Mouse (Mus musculus) ES-Bruce4 (cell line): ENCODE data around the gene D430041D05Rik. TPM values are rescaled to one million over a fixed set of nuclear protein-coding genes. Genes with fewer than 3 reads are reported as not detected.
A peak's percentile ranks its signal among the peaks of the same experiment; 100 is the strongest.

Experiments used
- H3K27ac ChIP-seq: 2 replicates; pipeline ENCODE4 v1.5.1; 2012; ENCODE audit warnings: low read length, inconsistent platforms; ENCODE audit not compliant: insufficient read depth
- H3K27me3 ChIP-seq: 2 replicates; pipeline ENCODE4 v1.6.1; 2012; ENCODE audit warnings: mild to moderate bottlenecking, low read length, inconsistent platforms; ENCODE audit not compliant: control insufficient read depth, poor library complexity, insufficient read depth, severe bottlenecking
- H3K36me3 ChIP-seq: 2 replicates; pipeline ENCODE4 v1.6.1; 2012; ENCODE audit warnings: inconsistent platforms, mild to moderate bottlenecking, low read length, moderate library complexity; ENCODE audit not compliant: control insufficient read depth, poor library complexity, insufficient read depth, severe bottlenecking
- H3K4me1 ChIP-seq: one replicate; pipeline ENCODE4 v1.8.1; 2011; ENCODE audit warnings: low read length; ENCODE audit not compliant: control insufficient read depth, insufficient read depth
- H3K4me3 ChIP-seq: 2 replicates; pipeline ENCODE4 v1.5.1; 2011; ENCODE audit warnings: low read depth, mild to moderate bottlenecking, low read length
- H3K9ac ChIP-seq: 2 replicates; pipeline ENCODE4 v1.6.1; 2012; ENCODE audit warnings: low read depth, mild to moderate bottlenecking, inconsistent platforms; ENCODE audit not compliant: poor library complexity, severe bottlenecking
- H3K9me3 ChIP-seq: replicated peaks from 2 replicates; pipeline ENCODE4 v1.6.1; 2012; ENCODE audit warnings: mild to moderate bottlenecking, low read length, inconsistent platforms; ENCODE audit not compliant: control insufficient read depth, poor library complexity, insufficient read depth, severe bottlenecking
- CTCF ChIP-seq: IDR thresholded peaks from one replicate; pipeline ENCODE4 v1.8.1; 2011; ENCODE audit warnings: low read depth, low read length
- EP300 ChIP-seq: IDR thresholded peaks from 2 replicates; pipeline ENCODE4 v1.6.1; 2011; ENCODE audit warnings: low read depth, low read length; ENCODE audit not compliant: insufficient read depth
- POLR2A ChIP-seq: IDR thresholded peaks from one replicate; pipeline ENCODE4 v1.8.1; 2011; ENCODE audit warnings: low read length; ENCODE audit not compliant: insufficient read depth
- polyA plus RNA-seq: library from polyadenylated mRNA; stranded (reverse); fragments of >200 nt; gene quantifications from 2 replicates; pipeline ENCODE4 v1.2.4, GENCODE M21; 2011; ENCODE audit warnings: low read depth; ENCODE audit not compliant: missing spikeins, insufficient read depth, insufficient read length

D430041D05Rik gene
- polyA plus RNA-seq, 1 experiment = 0.10 TPM

GRCm38 (mm10) chr2:104219733-104220391 is 191.0 kb downstream of the D430041D05Rik start:
- H3K9ac ChIP-seq = no peak overlapping the region
- H3K9me3 ChIP-seq = no peaks in the 10 kb centered on the region
- H3K4me1 ChIP-seq = peaks cover 3% of the 10 kb centered on the region
- TF ChIP-seq EP300 (0 out of 2 replicates have a peak, but pooled peaks have one; percentile 59), CTCF (no peak)
- H3K27ac ChIP-seq = no peak overlapping the region
- no peaks in the 10 kb centered on the region for H3K36me3 ChIP-seq
- no peak overlapping the region for H3K4me3 ChIP-seq
- no peaks in the 10 kb centered on the region for H3K27me3 ChIP-seq

- Histone ChIP-seq H3K4me1 (peaks cover 3% of the 10 kb centered on the region), H3K4me3 (no peak overlapping the region), H3K27ac (no peak overlapping the region), H3K9ac (no peak overlapping the region), H3K27me3 (no peaks in the 10 kb centered on the region), H3K36me3 (no peaks in the 10 kb centered on the region), H3K9me3 (no peaks in the 10 kb centered on the region)
- TF ChIP-seq CTCF (no peak), POLR2A (no peak), EP300 (no peak)
These were observed 192.2 kb downstream of the D430041D05Rik start for GRCm38 (mm10) chr2:104218588-104219065.

- no peaks in the 10 kb centered on the region for H3K27me3 ChIP-seq
- H3K27ac ChIP-seq = no peak overlapping the region
- no peak overlapping the region for H3K9ac ChIP-seq
- H3K36me3 ChIP-seq = no peaks in the 10 kb centered on the region
- H3K4me1 ChIP-seq = peaks cover 3% of the 10 kb centered on the region
- H3K4me3 ChIP-seq = no peak overlapping the region
- no peak for TF ChIP-seq EP300
- no peak for TF ChIP-seq CTCF
- TF ChIP-seq POLR2A = no peak
- no peaks in the 10 kb centered on the region for H3K9me3 ChIP-seq
These were observed 192.7 kb downstream of the D430041D05Rik start for GRCm38 (mm10) chr2:104218114-104218513.

GRCm38 (mm10) chr2:104209408-104209807 is 201.4 kb downstream of the D430041D05Rik start:
- Histone ChIP-seq H3K4me3 (no peak overlapping the region), H3K27ac (no peak overlapping the region), H3K4me1 (no peaks in the 10 kb centered on the region), H3K9me3 (no peaks in the 10 kb centered on the region), H3K27me3 (no peaks in the 10 kb centered on the region), H3K9ac (no peak overlapping the region), H3K36me3 (no peaks in the 10 kb centered on the region)
- no peak for TF ChIP-seq EP300
- no peak for TF ChIP-seq CTCF
- no peak for TF ChIP-seq POLR2A

- no peaks in the 10 kb centered on the region for H3K27me3 ChIP-seq
- no peaks in the 10 kb centered on the region for H3K4me1 ChIP-seq
- no peaks in the 10 kb centered on the region for H3K36me3 ChIP-seq
- no peak overlapping the region for H3K27ac ChIP-seq
- H3K4me3 ChIP-seq = no peak overlapping the region
- no peak for TF ChIP-seq POLR2A
- no peak for TF ChIP-seq CTCF
- no peak for TF ChIP-seq EP300
- no peak overlapping the region for H3K9ac ChIP-seq
- H3K9me3 ChIP-seq = no peaks in the 10 kb centered on the region
These were observed 202.4 kb downstream of the D430041D05Rik start for GRCm38 (mm10) chr2:104208415-104208814.

- Histone ChIP-seq H3K9me3 (no peaks in the 10 kb centered on the region), H3K4me1 (no peaks in the 10 kb centered on the region), H3K36me3 (no peaks in the 10 kb centered on the region), H3K9ac (no peak overlapping the region), H3K27me3 (no peaks in the 10 kb centered on the region), H3K27ac (no peak overlapping the region), H3K4me3 (no peak overlapping the region)
- TF ChIP-seq CTCF = no peak
- TF ChIP-seq EP300 = 0 out of 2 replicates have a peak, but pooled peaks have one; percentile 35
- no peak for TF ChIP-seq POLR2A
These were observed 202.9 kb downstream of the D430041D05Rik start for GRCm38 (mm10) chr2:104207948-104208347.
